Mouse (Mus musculus): ENCODE measurements at regions not wholly inside any gene's neighbourhood (a gene's known extent, or its start where the extent isn't known, plus 50 kb on each side); places are given as distances from the start of the nearest gene placed in this dataset.
"Not testable (repeated sequence)": the region's sequence is repeated elsewhere in the genome, so short reads cannot be mapped to it uniquely, and the experiment has no call there.

GRCm38 (mm10) chr12:112298521-112298920 is 152.5 kb downstream of the Kif26a start:
- Histone ChIP-seq H3K27me3 (peaks cover 47% of the 10 kb centered on the region), H3K36me3 (no peaks in the 10 kb centered on the region), H3K4me2 (no peak overlapping the region), H3K4me1 (replicated peaks) (0 out of 2 replicates have a peak, but pooled peaks cover 5% of the 10 kb centered on the region), H3K27ac (no peak overlapping the region), H3K4me3 (no peak overlapping the region), H3K9me3 (replicated peaks) (no peaks in the 10 kb centered on the region), H3K9ac (no peak overlapping the region)
- no peak for ATAC-seq (replicated peaks; ENCODE audit: insufficient number of reproducible peaks, insufficient read depth, low FRiP score, low read depth)
- WGBS = 85% methylated on average over 8 of the region's 8 CpGs

DNA sequence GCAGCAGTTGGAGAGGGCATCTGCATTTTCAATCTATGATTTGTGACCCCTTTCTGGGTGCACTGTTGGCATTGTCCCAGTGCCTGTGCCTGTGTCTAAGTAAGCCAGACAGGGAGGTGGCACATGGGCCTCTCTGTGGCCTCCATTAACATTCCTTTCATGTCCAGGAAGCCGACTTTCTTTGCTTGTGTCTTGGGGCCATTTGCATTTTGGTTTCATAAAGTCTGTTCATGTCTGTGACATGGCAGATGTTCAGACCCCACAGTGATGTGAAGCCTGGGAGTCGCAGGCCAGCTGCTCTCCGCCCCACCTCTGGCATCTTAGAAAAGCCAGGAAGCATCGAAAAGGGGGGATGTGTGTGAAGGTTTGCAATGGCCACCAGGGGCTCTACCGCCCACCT is 153.1 kb downstream of the Kif26a start:
- H3K27ac ChIP-seq = no peak overlapping the region
- no peak for ATAC-seq (replicated peaks; ENCODE audit: insufficient number of reproducible peaks, insufficient read depth, low FRiP score, low read depth)
- no peaks in the 10 kb centered on the region for H3K36me3 ChIP-seq
- H3K4me2 ChIP-seq = no peak overlapping the region
- H3K4me3 ChIP-seq = no peak overlapping the region
- no peak overlapping the region for H3K9ac ChIP-seq
- 69% methylated on average over 5 of the region's 5 CpGs for WGBS
- H3K27me3 ChIP-seq = peaks cover 47% of the 10 kb centered on the region
- no peaks in the 10 kb centered on the region for H3K9me3 ChIP-seq (replicated peaks)
- H3K4me1 ChIP-seq (replicated peaks) = 0 out of 2 replicates have a peak, but pooled peaks cover 5% of the 10 kb centered on the region

GRCm38 (mm10) chr12:112299603-112300002 is 153.6 kb downstream of the Kif26a start:
- 73% methylated on average over 6 of the region's 6 CpGs for WGBS
- no peak for ATAC-seq (replicated peaks; ENCODE audit: insufficient number of reproducible peaks, insufficient read depth, low FRiP score, low read depth)
- Histone ChIP-seq H3K4me1 (replicated peaks) (0 out of 2 replicates have a peak, but pooled peaks cover 5% of the 10 kb centered on the region), H3K4me3 (no peak overlapping the region), H3K9ac (no peak overlapping the region), H3K9me3 (replicated peaks) (no peaks in the 10 kb centered on the region), H3K27ac (no peak overlapping the region), H3K4me2 (no peak overlapping the region), H3K36me3 (no peaks in the 10 kb centered on the region), H3K27me3 (peaks cover 47% of the 10 kb centered on the region)

GRCm38 (mm10) chr12:112300125-112300524 is 154.1 kb downstream of the Kif26a start:
- H3K4me3 ChIP-seq = no peak overlapping the region
- ATAC-seq (replicated peaks; ENCODE audit: insufficient number of reproducible peaks, insufficient read depth, low FRiP score, low read depth) = no peak
- H3K27ac ChIP-seq = no peak overlapping the region
- 59% methylated on average over 4 of the region's 4 CpGs for WGBS
- H3K4me1 ChIP-seq (replicated peaks) = 0 out of 2 replicates have a peak, but pooled peaks cover 5% of the 10 kb centered on the region
- no peak overlapping the region for H3K4me2 ChIP-seq
- no peaks in the 10 kb centered on the region for H3K36me3 ChIP-seq
- H3K9me3 ChIP-seq (replicated peaks) = no peaks in the 10 kb centered on the region
- peaks cover 47% of the 10 kb centered on the region for H3K27me3 ChIP-seq
- no peak overlapping the region for H3K9ac ChIP-seq

GRCm38 (mm10) chr12:112301411-112301891 is 155.4 kb downstream of the Kif26a start:
- 0 out of 2 replicates have a peak, but pooled peaks cover 5% of the 10 kb centered on the region for H3K4me1 ChIP-seq (replicated peaks)
- no peaks in the 10 kb centered on the region for H3K36me3 ChIP-seq
- 18% methylated on average over 13 of the region's 13 CpGs for WGBS
- no peak overlapping the region for H3K4me2 ChIP-seq
- ATAC-seq (replicated peaks; ENCODE audit: insufficient number of reproducible peaks, insufficient read depth, low FRiP score, low read depth) = no peak
- no peak overlapping the region for H3K4me3 ChIP-seq
- peaks cover 47% of the 10 kb centered on the region for H3K27me3 ChIP-seq
- no peak overlapping the region for H3K9ac ChIP-seq
- no peak overlapping the region for H3K27ac ChIP-seq
- no peaks in the 10 kb centered on the region for H3K9me3 ChIP-seq (replicated peaks)

DNA sequence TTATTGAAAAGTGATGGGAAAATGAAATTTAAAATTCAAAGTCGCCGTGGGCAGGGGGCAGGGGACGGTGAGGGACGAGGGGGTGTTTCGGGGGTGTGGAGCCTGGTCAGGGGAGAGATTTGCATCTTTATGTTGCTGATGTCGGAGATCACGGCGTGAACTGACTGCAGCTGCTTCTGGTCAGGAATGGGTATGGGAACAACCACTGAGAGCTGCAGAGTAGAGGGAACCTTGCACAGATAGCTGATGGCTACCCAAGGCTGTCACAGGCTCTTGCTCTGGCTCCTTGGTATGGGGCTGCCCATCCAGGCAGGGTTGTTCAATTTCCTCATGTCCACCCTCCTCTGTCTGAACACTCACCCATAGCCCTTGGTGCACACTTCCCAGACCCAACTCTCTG is 155.9 kb downstream of the Kif26a start:
- 42% methylated on average over 8 of the region's 8 CpGs for WGBS

GRCm38 (mm10) chr12:112306208-112306607 is 160.2 kb downstream of the Kif26a start:
- Histone ChIP-seq H3K4me3 (no peak overlapping the region), H3K4me2 (no peak overlapping the region), H3K27me3 (peaks cover 20% of the 10 kb centered on the region; the same call in 1 of the 2 replicates), H3K27ac (no peak overlapping the region), H3K9ac (no peak overlapping the region), H3K36me3 (no peaks in the 10 kb centered on the region), H3K4me1 (replicated peaks) (no peaks in the 10 kb centered on the region), H3K9me3 (replicated peaks) (no peaks in the 10 kb centered on the region)
- ATAC-seq (replicated peaks; ENCODE audit: insufficient number of reproducible peaks, insufficient read depth, low FRiP score, low read depth) = no peak
- 59% methylated on average over 7 of the region's 7 CpGs for WGBS

More for the DNA sequence above, 155.9 kb downstream of the Kif26a start:
- Histone ChIP-seq H3K9me3 (replicated peaks) (no peaks in the 10 kb centered on the region), H3K4me1 (replicated peaks) (0 out of 2 replicates have a peak, but pooled peaks cover 5% of the 10 kb centered on the region), H3K4me2 (no peak overlapping the region), H3K36me3 (no peaks in the 10 kb centered on the region), H3K4me3 (no peak overlapping the region), H3K27ac (no peak overlapping the region), H3K27me3 (peaks cover 47% of the 10 kb centered on the region), H3K9ac (no peak overlapping the region)
- no peak; the same call in 1 of the 2 replicates for ATAC-seq (replicated peaks; ENCODE audit: insufficient number of reproducible peaks, insufficient read depth, low FRiP score, low read depth)

- Histone ChIP-seq H3K9me3 (replicated peaks) (no peaks in the 10 kb centered on the region), H3K4me2 (no peak overlapping the region), H3K27ac (no peak overlapping the region), H3K36me3 (no peaks in the 10 kb centered on the region), H3K4me1 (replicated peaks) (no peaks in the 10 kb centered on the region), H3K27me3 (peaks cover 8% of the 10 kb centered on the region; the same call in 1 of the 2 replicates), H3K4me3 (no peak overlapping the region), H3K9ac (no peak overlapping the region)
- ATAC-seq (replicated peaks; ENCODE audit: insufficient number of reproducible peaks, insufficient read depth, low FRiP score, low read depth) = no peak
Observed at GRCm38 (mm10) chr12:112308016-112308415, 162.0 kb downstream of the Kif26a start.

GRCm38 (mm10) chr12:112309096-112309495 is 163.1 kb downstream of the Kif26a start:
- not testable (repeated sequence) for H3K27me3 ChIP-seq; H3K4me2 ChIP-seq; H3K27ac ChIP-seq; H3K4me1 ChIP-seq (replicated peaks); H3K9me3 ChIP-seq (replicated peaks); H3K36me3 ChIP-seq; H3K4me3 ChIP-seq; H3K9ac ChIP-seq; ATAC-seq (replicated peaks; ENCODE audit: insufficient number of reproducible peaks, insufficient read depth, low FRiP score, low read depth)
- 83% methylated on average over 13 of the region's 13 CpGs for WGBS

GRCm38 (mm10) chr12:112309781-112310180 is 163.8 kb downstream of the Kif26a start:
- no peaks in the 10 kb centered on the region for H3K27me3 ChIP-seq
- WGBS = 88% methylated on average over 10 of the region's 10 CpGs
- no peak overlapping the region for H3K4me3 ChIP-seq

GRCm38 (mm10) chr12:112310661-112311060 is 164.7 kb downstream of the Kif26a start:
- H3K27ac ChIP-seq = no peak overlapping the region
- H3K4me2 ChIP-seq = no peak overlapping the region
- WGBS = 82% methylated on average over 10 of the region's 10 CpGs
- H3K9ac ChIP-seq = no peak overlapping the region
- H3K9me3 ChIP-seq (replicated peaks) = no peaks in the 10 kb centered on the region
- no peaks in the 10 kb centered on the region for H3K4me1 ChIP-seq (replicated peaks)
- no peak overlapping the region for H3K4me3 ChIP-seq
- ATAC-seq (replicated peaks; ENCODE audit: insufficient number of reproducible peaks, insufficient read depth, low FRiP score, low read depth) = no peak
- H3K36me3 ChIP-seq = no peaks in the 10 kb centered on the region
- no peaks in the 10 kb centered on the region for H3K27me3 ChIP-seq

More at GRCm38 (mm10) chr12:112309781-112310180, 163.8 kb downstream of the Kif26a start:
- ATAC-seq (replicated peaks; ENCODE audit: insufficient number of reproducible peaks, insufficient read depth, low FRiP score, low read depth) = no peak
- Histone ChIP-seq H3K36me3 (no peaks in the 10 kb centered on the region), H3K9ac (no peak overlapping the region), H3K4me2 (no peak overlapping the region), H3K9me3 (replicated peaks) (no peaks in the 10 kb centered on the region), H3K4me1 (replicated peaks) (no peaks in the 10 kb centered on the region), H3K27ac (no peak overlapping the region)

DNA sequence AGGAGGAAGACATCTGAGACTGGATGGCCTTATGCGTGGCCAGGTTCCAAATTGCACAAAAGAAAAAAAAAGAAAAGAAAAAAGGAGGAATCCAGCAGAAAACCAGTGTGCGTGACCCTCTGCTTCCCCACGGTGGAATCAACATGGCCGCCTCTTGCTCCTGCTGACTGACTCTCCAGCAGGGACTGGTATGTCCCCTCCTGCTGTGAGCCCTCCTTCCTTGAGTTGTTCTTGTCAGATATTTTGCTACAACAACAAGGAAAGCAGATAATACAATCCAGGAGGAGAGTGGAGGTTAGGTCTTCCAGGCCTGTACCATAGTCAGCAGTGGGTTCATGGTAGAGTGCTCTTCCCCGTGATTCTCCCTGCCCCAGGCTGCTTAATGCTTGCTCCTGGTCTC is 168.8 kb downstream of the Kif26a start:
- 88% methylated on average over 5 of the region's 5 CpGs for WGBS

More for the DNA sequence above, 168.8 kb downstream of the Kif26a start:
- no peak overlapping the region for H3K4me2 ChIP-seq
- H3K4me1 ChIP-seq (replicated peaks) = no peaks in the 10 kb centered on the region
- no peaks in the 10 kb centered on the region for H3K9me3 ChIP-seq (replicated peaks)
- H3K4me3 ChIP-seq = no peak overlapping the region
- H3K9ac ChIP-seq = no peak overlapping the region
- H3K27ac ChIP-seq = no peak overlapping the region
- ATAC-seq (replicated peaks; ENCODE audit: insufficient number of reproducible peaks, insufficient read depth, low FRiP score, low read depth) = no peak
- no peaks in the 10 kb centered on the region for H3K36me3 ChIP-seq
- H3K27me3 ChIP-seq = peaks cover 4% of the 10 kb centered on the region; the same call in 1 of the 2 replicates

Data from heart, embryonic 15.5 days (tissue).